Mouse (Mus musculus): ENCODE results near the gene Sim1.

DNA sequence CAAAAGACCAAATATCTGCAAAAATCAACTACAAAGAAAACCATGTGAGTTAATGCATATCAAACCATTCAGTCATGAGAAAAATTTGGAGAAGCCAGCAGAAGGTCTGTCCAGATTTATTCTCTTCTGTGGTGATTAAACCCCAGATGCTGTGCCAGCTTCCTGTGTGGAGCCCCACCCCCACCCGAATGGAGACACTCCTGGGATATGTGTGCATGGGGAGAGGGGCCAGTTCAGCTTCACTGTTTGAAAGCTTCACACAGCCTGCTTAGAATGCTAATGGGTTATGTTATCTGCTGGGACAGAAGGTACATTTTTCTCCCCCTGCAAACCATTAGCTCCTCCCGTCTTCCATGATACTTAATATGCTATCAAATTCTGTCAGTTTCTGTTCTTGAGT lies 120.3 kb downstream of the Sim1 start:
- no peak for TF ChIP-seq CTCF (IDR thresholded peaks at IDR 0.05; ENCODE audit: insufficient read depth, low read length)
- TF ChIP-seq POLR2A (IDR thresholded peaks at IDR 0.05; ENCODE audit: borderline replicate concordance, extremely low read depth, low read depth, low read length) = no peak
